Mouse (Mus musculus) cortical plate, adult 2 months (tissue): ENCODE measurements around the gene Bcar1.

Source experiments
- CTCF ChIP-seq: fragments of 200-500 bp; IDR thresholded peaks from 2 replicates; pipeline ENCODE4 v1.5.1; 2011; ENCODE audit warnings: mild to moderate bottlenecking, control low read depth, low read length; ENCODE audit not compliant: insufficient read depth; ENCODE audit errors: extremely low read depth
- POLR2A ChIP-seq: fragments of 200-500 bp; IDR thresholded peaks from 2 replicates; pipeline ENCODE4 v1.6.1; 2011; ENCODE audit warnings: mild to moderate bottlenecking, low read length, control low read depth; ENCODE audit not compliant: insufficient read depth; ENCODE audit errors: extremely low read depth

GRCm38 (mm10) chr8:111776492-111776891, 32.9 kb upstream of the Bcar1 start:
- TF ChIP-seq POLR2A (no peak), CTCF (no peak)
